Mouse (Mus musculus) ovary, postnatal 10 days (tissue): Measurements from ENCODE around the gene Sh3glb2.

Experiments used
- DNase-seq: peaks from one replicate; pipeline ENCODE4 v3.0.0; 2022; ENCODE audit warnings: low spot score

Sh3glb2 gene

DNA sequence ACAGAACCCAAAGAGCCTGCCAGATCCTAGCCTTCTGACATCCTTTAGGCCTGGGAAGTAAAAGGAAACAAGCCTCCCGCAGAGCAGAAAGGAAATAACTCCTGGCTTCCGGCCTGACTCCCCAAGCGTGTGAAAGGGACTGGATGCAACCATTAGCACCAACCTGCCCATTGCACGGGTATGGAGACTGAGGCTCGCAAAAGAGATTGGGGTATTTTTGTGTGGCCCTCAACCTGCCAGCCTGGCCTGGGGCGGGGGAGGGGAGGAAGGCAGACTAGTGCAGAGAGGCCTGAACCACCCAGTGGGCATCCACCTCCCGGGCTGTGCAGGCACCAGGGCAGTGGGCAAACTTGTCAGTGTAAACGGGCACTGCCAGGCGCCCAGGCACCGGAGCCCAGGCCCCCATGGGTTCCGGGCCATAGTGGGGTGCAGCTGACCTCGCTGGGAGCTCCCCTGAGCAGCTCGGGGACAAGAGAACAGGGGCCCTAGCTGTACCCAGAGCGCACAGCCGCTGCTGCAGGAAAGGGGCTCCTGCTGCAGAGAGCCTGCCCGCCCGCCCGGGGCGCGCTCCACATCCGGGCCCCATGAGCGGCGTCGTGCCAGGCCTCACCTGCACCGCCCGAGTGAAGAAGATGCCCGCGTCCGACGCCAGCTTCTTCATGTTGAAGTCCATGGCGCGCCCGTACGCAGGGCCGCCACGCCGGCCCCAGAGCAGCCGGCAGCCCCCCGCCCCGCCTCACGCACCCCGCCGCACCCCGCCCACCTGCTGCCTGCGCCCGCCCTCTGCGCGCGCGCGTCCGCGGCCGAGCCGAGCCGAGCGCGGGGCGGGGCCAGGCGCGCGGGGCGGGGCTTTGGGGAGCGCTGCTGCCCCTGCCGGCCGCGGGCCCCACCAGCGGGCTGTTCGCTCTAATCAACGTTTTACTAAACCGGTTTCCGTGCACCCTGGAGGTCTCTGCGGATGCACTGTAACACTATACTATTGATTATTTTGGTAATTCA, at the start of gene Sh3glb2:
Gene Sh3glb2 (minus strand): TSS at position 805 of the 999 bp plus-strand sequence.
- peak; percentile 49 for DNase-seq

DNA sequence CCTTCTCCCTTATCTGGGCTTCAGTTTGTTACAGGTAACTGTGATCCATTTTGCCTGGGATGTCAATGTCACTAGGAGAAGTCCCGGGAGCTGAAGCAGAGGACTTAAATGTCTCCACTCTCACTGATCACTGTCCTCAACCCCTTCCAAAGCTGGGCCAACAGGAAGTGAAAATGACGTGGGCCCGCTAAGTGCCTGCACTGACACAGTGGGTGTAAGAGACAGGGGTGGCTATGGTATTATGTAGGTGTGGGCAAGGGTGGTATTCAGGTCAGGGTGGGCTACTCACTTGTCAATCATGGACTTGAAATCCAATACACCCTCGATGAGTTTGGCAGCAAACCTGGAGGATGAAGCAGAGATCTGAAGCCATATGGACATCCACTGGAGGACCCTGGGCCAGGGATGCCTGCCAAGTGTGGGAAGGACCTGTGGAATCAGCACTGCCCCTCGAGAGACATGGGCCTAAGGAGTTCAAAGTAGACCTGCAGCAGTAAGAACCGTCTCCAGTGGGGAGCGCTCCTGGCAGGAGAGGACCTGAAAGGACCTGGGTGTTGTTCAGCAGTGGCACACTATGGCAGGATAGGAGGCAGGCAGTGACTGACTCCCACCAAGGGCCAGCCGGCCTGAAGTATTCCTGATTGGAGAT, 49.4 kb upstream of the Sh3glb2 start:
- DNase-seq: no peak

DNA sequence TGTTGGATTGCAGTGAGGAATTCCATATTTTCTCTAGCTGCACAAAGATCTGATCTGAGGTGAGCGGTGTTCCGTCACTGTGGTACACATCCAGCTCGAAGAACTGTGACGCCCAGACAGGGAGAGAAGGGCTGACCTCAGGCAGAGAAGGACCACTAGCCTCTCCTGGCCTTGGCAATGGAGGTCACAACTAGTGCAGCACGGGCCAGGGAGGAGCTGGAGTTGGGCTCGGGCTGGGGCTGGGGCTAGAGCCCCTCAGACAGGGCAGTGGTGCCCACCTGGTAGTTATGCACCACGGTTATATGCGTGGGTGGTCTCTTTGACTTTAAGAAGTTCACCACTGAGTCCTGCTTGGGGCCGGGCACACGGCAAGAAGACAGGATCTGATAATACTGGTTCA, 48.6 kb upstream of the Sh3glb2 start:
- no peak for DNase-seq

DNA sequence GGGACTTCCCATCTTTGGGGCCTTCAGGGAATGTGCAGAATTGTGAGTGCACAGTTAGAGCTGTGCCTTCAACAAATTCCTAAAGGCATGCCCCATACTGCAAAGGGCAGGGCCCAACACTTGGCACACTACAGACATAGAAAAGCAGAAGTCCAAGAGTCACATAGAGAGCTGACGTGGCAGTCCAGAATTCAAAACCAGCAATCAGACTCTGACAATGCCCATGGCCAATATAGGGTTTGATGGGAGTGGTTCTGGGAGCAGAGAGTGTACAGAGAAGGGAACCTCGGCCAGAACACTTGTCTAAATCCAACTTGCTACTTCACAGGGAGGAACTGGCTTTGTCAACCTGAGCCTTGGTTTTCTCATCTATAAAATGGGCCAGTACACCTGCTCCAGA, 48.1 kb upstream of the Sh3glb2 start:
- DNase-seq: no peak

DNA sequence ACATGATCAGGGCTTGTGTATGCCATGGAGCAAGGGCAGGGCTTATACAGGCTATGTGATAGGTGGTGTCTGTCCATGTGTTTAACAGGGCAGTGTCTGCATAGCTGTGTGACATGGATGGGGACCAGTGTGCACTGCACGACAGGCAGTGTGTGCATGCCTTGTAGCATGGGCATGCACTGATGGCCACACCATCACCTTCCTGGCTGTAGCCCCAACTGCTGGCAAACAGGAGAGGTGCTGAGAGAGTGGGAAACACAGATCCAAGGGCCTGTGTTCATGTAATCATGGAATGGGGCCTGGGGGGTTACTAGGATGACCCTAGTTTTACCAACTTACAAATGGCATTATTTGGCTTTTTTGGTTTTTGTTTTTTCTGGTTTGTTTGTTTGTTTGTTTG, 44.7 kb upstream of the Sh3glb2 start:
- no peak for DNase-seq

DNA sequence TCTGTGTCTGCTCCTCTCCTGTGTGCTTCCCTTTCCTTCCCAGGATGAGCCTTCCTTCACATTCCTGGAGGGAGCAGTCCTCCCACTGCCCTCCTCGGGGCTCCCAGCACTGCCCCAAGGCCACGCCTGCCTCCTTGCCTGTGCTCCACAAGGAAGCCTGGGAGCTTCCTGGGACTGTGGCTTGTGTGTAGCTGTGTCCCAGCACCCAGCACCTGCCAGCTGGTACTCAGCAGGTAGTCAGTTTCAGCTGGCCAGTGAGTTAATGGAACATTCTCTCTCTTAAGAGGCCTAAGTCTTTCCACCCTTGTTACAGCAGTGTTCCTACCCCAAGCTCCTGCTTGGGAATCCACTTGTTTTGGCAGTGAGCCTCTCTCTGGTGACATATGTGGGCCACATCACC, 43.7 kb upstream of the Sh3glb2 start:
- DNase-seq: no peak

DNA sequence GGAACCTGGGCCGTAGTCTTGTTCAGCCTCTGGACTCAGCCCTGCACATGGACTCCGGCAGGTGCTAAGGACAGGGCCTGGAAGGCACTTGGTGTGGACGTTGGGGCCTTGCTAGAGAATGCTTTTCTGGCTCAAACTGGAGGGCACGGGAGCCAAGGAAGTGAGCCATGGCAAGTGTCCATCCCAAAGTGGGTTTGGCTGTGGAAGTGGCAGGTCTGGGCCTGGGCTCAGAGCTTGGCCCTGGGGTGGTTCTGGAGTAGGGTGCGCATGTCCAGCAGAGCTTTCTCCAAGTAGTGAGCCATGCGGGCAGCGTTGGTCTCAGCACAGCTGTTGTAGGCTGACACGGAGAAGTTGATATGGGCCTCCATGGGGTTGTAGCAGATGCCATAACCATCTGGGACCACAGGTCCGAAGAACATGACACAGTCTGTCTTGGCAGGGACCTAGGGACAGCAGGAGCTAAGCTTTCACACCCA, 43.3 kb upstream of the Sh3glb2 start:
- no peak for DNase-seq

DNA sequence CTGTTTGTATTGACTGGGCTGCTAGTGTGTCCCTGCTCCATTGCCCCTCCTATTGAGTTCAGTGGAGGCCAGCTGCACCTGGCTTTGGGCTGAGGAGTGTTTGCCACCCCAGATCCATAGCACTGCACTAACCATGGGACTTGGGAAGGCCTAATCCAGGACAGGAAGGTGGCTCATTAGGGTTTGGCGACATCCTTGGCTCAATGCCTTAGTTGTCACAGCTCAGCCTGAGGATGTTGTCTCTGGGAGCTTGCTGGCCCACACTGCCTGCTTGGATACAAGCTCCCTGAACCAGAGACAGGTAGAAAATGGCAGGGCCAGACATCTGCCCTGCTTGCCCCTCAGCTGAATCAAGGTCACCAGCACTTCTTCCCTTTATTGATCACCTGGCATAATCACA, 42.4 kb upstream of the Sh3glb2 start:
- DNase-seq: no peak

DNA sequence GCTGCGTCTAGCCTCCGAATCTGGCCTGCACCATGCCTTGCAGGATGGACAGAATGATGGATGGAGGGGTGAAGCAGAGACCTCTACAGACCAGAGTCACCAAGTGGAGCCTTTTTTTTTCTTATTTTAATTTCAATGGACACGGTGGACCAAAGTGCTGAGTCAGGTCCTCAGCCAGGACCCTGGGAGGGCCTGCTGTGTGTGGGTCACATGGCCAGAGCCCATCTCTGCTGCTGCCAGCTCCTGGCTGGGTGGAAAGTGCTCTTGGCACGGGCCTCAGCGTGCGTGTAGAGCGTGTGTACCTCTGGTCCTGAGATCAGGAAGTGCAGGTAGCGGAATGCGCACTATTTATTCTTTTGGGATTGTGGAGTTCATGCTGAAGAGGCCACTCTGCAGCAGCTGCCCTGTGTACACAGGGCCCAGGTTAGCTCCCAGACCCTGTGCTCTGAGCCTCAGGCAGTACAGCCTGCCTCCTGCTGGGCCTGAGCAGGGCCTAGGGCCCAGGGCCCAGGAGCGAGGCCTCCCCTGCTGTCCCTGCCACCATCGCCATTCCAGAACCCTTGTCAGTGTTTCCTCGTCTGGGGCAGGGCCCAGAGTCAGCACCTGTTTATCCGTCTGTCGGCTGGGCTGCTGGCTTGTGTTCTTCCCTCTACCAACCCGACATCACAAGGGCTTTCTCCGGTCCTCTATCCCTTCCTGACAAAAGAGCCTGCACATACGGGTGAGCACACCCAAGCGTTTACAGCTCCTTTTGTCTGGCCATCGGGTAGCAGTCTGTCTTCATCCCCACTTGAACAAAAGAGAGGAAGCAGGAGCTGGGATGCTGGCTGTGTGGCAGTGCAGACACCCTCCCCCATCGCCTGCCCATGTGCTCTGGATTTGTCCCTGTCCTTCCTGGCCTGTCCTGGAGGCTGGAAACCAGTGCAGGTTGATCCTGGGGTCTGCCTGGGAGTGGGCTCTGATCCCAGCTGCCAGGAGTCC, 40.3 kb upstream of the Sh3glb2 start:
- no peak for DNase-seq

DNA sequence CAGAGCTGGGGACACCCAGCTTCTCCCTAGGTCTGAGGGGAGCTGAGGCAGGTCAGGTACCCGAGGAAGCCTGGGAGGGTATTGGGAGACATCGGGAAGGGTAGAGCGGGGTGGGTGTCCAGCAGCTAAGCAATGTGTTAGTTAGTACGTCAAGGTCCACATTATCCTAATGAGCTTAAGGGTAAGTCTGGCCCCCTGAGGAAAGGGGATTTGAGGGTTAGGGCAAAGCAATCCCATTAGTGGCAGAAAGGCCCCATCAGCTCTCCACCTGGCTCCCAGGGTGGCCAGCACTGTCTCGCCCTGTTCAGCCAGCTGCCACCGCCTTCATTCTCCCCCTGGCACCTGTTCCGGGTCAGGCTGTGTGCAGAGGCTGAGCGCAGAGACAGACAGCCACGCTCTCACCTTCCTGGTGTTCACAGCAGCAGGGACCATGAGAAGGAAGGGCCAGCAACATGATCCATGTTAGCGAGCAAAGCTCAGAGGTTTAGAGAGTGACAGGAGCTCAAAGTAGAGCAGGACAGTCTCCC, 38.9 kb upstream of the Sh3glb2 start:
- DNase-seq: no peak

DNA sequence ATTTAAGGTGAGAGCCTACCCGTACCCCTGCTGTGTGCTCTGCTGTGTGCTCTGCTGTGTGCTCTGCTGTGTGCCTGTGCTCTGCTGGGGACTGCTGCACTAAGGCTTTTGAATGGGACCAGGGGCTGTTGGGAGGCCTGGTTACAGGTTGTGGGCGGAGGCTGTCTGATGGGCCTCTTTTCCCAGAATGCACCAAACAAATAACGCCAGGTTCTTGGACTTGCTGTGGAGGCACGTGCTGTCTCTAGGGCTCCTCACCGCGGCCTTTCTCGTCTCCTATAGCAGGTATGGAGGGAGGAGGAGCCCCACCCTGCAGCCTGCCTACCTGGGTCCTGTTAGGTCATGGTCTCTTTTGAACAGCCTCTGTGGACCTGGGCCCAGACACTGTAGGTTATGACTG, 37.1 kb upstream of the Sh3glb2 start:
- DNase-seq: no peak

DNA sequence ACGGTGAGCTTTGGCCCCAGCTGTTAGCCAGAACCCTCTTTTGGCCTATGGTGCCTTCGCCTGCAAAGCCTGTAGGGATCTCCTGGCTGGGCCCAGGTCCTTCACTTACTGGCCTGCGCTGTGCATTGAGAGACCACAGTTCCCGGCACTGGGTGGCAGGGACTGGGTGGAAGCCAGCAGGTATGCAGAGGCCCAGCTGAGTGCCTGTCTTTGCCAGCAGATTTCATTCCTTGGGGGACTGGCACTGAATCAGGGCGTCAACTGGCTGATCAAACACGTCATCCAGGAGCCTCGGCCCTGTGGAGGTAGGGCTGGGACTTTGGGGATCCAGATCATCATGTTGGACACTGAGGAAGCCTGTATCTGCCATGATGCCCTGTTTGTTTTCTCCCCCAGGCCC, 36.6 kb upstream of the Sh3glb2 start:
- no peak for DNase-seq

DNA sequence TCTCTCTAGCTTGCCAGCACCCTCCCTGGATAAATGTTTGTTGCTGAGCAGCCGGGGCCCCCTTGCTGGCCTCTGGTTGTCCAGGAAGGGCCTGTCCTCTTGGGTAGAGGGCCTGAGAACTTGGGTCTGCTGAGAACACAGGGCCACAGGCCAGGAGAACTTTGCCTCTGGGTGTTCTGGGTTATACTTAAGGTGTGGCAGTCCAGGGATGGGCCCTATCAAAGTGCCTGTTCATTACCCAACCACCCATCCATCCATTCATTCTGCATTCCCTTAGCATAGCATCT, 34.2 kb upstream of the Sh3glb2 start:
- no peak for DNase-seq

DNA sequence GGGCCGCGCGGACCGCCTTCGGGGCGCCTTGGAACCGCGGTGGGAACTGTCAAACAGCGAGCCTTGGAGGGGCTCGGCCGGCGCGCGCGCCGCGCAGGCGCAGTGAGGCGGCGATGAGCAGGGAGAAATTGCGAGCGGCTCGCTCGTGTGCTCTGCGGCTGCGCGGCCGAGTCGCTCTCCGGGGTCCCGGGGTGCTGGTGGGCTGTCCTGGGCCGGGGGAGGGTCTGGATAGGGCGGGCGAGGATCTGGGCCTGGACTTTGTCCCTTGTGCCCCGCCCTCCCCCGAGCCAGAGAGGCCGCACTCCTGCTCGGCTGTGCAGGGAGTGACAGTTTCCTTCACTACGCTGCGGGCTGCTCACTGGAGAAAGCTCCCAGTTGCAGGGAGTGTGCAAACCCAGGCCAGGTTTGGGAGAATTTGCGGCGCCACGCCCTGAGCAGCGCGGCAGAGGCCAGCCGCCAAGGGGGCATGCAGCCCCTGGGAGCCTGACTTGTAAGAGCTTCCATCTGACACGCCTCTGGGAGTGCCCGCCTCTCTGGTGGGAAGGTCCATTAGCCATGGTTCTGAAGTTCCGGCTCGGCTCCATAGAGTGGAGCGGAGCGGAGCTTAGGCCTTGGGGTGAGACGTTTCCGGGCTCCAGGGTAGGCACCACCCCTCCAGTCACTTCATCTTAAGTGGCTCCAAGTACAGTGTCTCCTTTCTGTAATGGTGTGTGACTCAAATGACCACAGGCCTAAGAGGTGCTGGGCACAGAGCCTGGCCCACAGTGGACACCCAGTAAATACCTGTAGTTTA, 33.6 kb upstream of the Sh3glb2 start:
- DNase-seq: peak; percentile 60

DNA sequence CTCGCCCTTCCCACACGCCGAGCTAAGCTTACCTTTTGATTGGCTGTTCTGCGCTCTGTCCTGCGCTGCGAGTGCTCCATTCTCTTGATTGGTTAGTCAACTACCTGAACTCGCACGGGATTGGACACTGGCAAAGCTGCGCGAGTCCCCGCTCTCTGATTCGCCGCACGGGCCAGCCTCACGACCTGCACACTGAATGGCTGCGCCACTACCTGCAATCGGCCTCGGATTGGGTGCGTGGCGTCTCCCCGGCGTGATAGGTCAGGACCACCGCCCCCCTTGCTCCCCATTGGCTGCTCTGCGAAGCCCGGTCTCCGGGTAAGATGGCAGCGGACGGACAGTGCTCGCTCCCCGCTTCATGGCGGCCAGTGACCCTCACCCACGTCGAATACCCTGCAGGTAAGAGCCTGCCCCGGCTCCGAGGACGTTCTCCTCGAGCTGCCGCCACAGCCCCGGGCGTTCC, 33.0 kb upstream of the Sh3glb2 start, which contains the start of gene Dolpp1:
Gene Dolpp1 (plus strand): TSS at position 141 of the 463 bp plus-strand sequence.
- peak; percentile 90 for DNase-seq

DNA sequence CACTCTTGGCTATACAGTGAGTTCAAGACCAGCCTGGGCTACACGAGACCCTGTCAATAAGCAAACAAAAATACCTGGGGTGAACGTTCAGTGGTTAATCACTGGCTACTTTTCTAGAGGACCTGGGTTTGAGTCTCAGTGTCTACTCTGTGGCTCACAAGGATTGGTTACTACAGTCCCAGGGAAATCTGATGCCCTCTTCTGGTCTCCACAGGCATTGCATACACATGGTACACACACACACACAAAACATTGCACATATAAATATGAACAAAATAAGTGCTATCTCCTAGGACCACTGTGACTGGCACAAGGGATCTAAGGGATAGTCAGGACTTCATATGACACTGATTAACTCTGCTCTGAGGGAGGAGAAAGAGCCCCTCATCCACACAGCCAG, 29.9 kb upstream of the Sh3glb2 start:
- DNase-seq: no peak

DNA sequence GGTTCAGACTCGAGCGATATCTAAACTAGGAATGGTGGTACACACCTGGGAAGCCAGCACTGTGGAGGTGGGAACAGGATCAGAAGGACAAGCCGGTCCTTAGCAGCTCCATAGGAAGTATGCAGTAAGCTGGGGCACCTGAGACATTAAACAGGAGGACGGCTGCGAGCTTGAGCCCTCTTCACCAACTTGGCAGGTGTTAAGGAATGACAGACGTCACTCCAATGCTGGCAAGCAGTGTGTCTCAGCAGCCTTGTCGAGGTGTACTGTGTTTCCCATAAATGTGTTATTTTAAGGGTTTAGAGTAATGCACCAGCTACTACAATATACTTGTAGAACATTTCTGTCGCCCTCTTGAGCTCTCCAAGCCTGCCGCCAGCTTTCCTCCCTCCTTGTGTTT, 27.8 kb upstream of the Sh3glb2 start:
- no peak for DNase-seq

DNA sequence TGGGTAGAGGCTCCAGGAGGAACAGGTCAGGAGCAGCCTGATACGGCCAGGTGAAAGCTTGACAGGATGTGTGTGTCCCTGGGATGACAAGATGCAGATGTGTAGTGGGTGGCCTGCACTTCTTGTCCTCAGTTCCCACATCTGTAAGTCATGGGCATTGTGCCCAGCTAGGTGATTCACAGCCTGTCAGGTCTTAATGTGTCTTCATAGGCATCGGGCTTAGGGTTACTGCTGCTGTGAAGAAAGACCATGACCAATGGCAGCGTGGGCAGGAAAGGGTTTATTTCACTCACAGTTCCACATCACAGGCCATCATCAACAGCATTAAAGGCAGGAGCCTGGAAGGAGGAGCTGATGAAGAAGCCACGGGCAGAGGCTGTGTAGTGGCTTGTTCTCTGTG, 26.5 kb upstream of the Sh3glb2 start:
- no peak for DNase-seq

DNA sequence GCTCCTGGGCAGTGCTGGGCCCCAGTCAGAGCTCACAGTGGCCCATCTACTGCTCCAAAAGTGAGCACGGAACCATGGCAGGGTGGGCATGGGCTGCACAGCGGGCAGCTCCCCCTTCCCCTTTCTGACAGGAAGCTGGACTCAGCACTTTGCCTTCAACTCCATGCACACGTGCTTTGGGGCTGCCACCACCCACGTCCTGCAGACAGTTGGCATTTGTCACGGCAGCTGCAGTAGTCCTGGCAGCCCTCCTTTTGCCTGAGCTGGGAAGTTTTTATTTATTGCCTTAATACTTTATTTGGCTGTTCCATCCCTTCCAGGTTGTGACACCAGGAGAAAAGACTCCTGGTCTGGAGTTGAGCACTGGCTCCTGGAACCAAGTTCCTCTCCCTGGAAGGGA, 25.7 kb upstream of the Sh3glb2 start:
- DNase-seq: no peak

DNA sequence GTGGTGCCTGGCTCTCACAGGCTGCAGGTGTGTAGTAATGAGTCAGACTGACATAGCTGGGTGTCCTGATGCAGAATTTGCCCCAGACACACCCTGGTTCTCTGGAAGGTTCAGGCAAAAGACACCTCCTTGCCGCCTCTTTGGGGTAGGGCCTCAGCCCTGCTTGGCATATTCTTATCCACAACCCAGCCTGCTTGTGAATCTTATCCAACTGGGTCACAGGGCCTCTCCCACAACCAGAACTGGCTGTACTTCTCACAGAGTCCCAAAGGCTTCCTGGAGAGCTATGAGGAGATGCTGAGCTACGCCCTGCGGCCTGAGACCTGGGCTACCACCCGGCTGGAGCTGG, 22.2 kb upstream of the Sh3glb2 start:
- no peak for DNase-seq
